Mouse (Mus musculus) MEL (cell line): ENCODE results near the gene Atg5. TPM values are rescaled to one million over a fixed set of nuclear protein-coding genes. Genes with fewer than 3 reads are reported as not detected.
"Not testable (repeated sequence)": the region's sequence is repeated elsewhere in the genome, so short reads cannot be mapped to it uniquely, and the experiment has no call there.

ENCODE experiments used
- DNase-seq: peaks from one replicate; pipeline ENCODE4 v3.0.0; 2011; ENCODE audit warnings: low read depth, low spot score
- H3K27ac ChIP-seq: 2 replicates; pipeline ENCODE4 v1.5.1; 2012; ENCODE audit warnings: low read depth, mild to moderate bottlenecking, control low read depth, low read length, moderate library complexity; ENCODE audit not compliant: control insufficient read depth
- H3K27me3 ChIP-seq, 2 experiments: fragments of 150-350 bp in 1 of 2; sonication (generic) in 1 of 2; 2 replicates each; pipeline ENCODE4 v1.6.1; 2012; ENCODE audit warnings: low read length in 2 of 2, mild to moderate bottlenecking in 2 of 2, improper control_type of control experiment in 1 of 2, moderate library complexity in 1 of 2; ENCODE audit not compliant: insufficient read depth in 2 of 2, control insufficient read depth in 1 of 2
- H3K36me3 ChIP-seq, 2 experiments: 2 replicates each; pipeline ENCODE4 v1.6.1; 2012 to 2014; ENCODE audit warnings: low read length in 2 of 2, improper control_type of control experiment in 1 of 2, inconsistent platforms in 1 of 2, mild to moderate bottlenecking in 1 of 2; ENCODE audit not compliant: insufficient read depth in 2 of 2, control insufficient read depth in 1 of 2
- H3K4me1 ChIP-seq, 2 experiments: fragments of 150-350 bp in 1 of 2; sonication (generic) in 1 of 2; 2 replicates each; pipeline ENCODE4 v1.6.1; 2012; ENCODE audit warnings: low read length in 2 of 2, improper control_type of control experiment in 1 of 2, mild to moderate bottlenecking in 1 of 2; ENCODE audit not compliant: insufficient read depth in 2 of 2, control insufficient read depth in 1 of 2
- H3K4me3 ChIP-seq, 2 experiments: fragments of 150-350 bp in 1 of 2; sonication (generic) in 1 of 2; 2 replicates each; pipeline ENCODE4 v1.5.1; 2012; ENCODE audit warnings: low read depth in 2 of 2, low read length in 2 of 2, mild to moderate bottlenecking in 2 of 2, moderate library complexity in 2 of 2, control low read depth in 1 of 2, improper control_type of control experiment in 1 of 2; ENCODE audit not compliant: control insufficient read depth in 1 of 2, insufficient read depth in 1 of 2
- H3K79me2 ChIP-seq: 2 replicates; pipeline ENCODE4 v1.6.1; 2012; ENCODE audit warnings: mild to moderate bottlenecking, low read length, moderate library complexity; ENCODE audit not compliant: control insufficient read depth, poor library complexity, insufficient read depth
- H3K9ac ChIP-seq: 2 replicates; pipeline ENCODE4 v1.6.1; 2012; ENCODE audit warnings: low read depth, mild to moderate bottlenecking, control low read depth, low read length, moderate library complexity; ENCODE audit not compliant: control insufficient read depth, poor library complexity, severe bottlenecking
- H3K9me3 ChIP-seq: fragments of 150-350 bp; sonication (generic); replicated peaks from 2 replicates; pipeline ENCODE4 v1.6.1; 2012; ENCODE audit warnings: mild to moderate bottlenecking, low read length, improper control_type of control experiment, moderate library complexity; ENCODE audit not compliant: insufficient read depth
- BHLHE40 ChIP-seq: IDR thresholded peaks from 2 replicates; pipeline ENCODE4 v1.6.1; 2012; ENCODE audit warnings: low read depth, mild to moderate bottlenecking, inconsistent platforms, low read length, improper control_type of control experiment, borderline replicate concordance
- CHD2 ChIP-seq: IDR thresholded peaks from 2 replicates; pipeline ENCODE4 v1.6.1; 2011; ENCODE audit warnings: low read length, improper control_type of control experiment
- CTCF ChIP-seq, 3 experiments: IDR thresholded peaks in 2 of 3; conservative IDR thresholded peaks in 1 of 3; 2 replicates each; pipeline ENCODE4 v1.5.1; 2011 to 2012; ENCODE audit warnings: low read length in 3 of 3, low read depth in 2 of 3, mild to moderate bottlenecking in 2 of 3, improper control_type of control experiment in 1 of 3, inconsistent platforms in 1 of 3, mixed read lengths in 1 of 3, moderate library complexity in 1 of 3; ENCODE audit not compliant: control insufficient read depth in 1 of 3, insufficient read depth in 1 of 3, poor library complexity in 1 of 3, severe bottlenecking in 1 of 3
- EP300 ChIP-seq, 2 experiments: IDR thresholded peaks; 2 replicates each; pipeline ENCODE4 v1.6.1; 2011; ENCODE audit warnings: improper control_type of control experiment in 2 of 2, low read length in 2 of 2, low read depth in 1 of 2, mild to moderate bottlenecking in 1 of 2
- GATA1 ChIP-seq: IDR thresholded peaks from 2 replicates; pipeline ENCODE4 v1.6.1; 2011; ENCODE audit warnings: low read depth, low read length, improper control_type of control experiment
- JUND ChIP-seq: IDR thresholded peaks from 2 replicates; pipeline ENCODE4 v1.6.1; 2011; ENCODE audit warnings: low read depth, mild to moderate bottlenecking, improper control_type of control experiment, low read length
- MAFK ChIP-seq: IDR thresholded peaks from 2 replicates; pipeline ENCODE4 v1.6.1; 2011; ENCODE audit warnings: low read depth, mild to moderate bottlenecking, low read length, improper control_type of control experiment, borderline replicate concordance
- MAX ChIP-seq: IDR thresholded peaks from 2 replicates; pipeline ENCODE4 v1.6.1; 2011; ENCODE audit warnings: low read length, improper control_type of control experiment
- MAZ ChIP-seq: IDR thresholded peaks from 2 replicates; pipeline ENCODE4 v1.6.1; 2012; ENCODE audit warnings: low read depth, mild to moderate bottlenecking, inconsistent platforms, low read length, improper control_type of control experiment
- MXI1 ChIP-seq: IDR thresholded peaks from 2 replicates; pipeline ENCODE4 v1.6.1; 2011; ENCODE audit warnings: mild to moderate bottlenecking, low read depth, low read length, improper control_type of control experiment
- NELFE ChIP-seq: IDR thresholded peaks from 2 replicates; pipeline ENCODE4 v1.6.1; 2011; ENCODE audit warnings: low read depth, low read length, improper control_type of control experiment
- NRF1 ChIP-seq: IDR thresholded peaks from 2 replicates; pipeline ENCODE4 v1.6.1; 2014; ENCODE audit warnings: low read depth, mild to moderate bottlenecking, inconsistent platforms, low read length, improper control_type of control experiment, moderate library complexity; ENCODE audit not compliant: poor library complexity, insufficient read depth, severe bottlenecking
- POLR2AphosphoS2 ChIP-seq: IDR thresholded peaks from 2 replicates; pipeline ENCODE4 v1.6.1; 2011; ENCODE audit warnings: low read length, improper control_type of control experiment
- RCOR1 ChIP-seq: IDR thresholded peaks from 2 replicates; pipeline ENCODE4 v1.6.1; 2012; ENCODE audit warnings: low read depth, mild to moderate bottlenecking, inconsistent platforms, low read length, improper control_type of control experiment
- TAL1 ChIP-seq: IDR thresholded peaks from 2 replicates; pipeline ENCODE4 v1.6.1; 2012; ENCODE audit warnings: mild to moderate bottlenecking, inconsistent platforms, low read length, moderate library complexity, mixed read lengths
- TBP ChIP-seq: IDR thresholded peaks from 2 replicates; pipeline ENCODE4 v1.8.0; 2011; ENCODE audit warnings: low read depth, low read length, improper control_type of control experiment
- ZNF384 ChIP-seq: IDR thresholded peaks from 2 replicates; pipeline ENCODE4 v1.6.1; 2012; ENCODE audit warnings: low read depth, mild to moderate bottlenecking, inconsistent platforms, low read length, improper control_type of control experiment
- polyA plus RNA-seq, 2 experiments: library from polyadenylated mRNA; stranded (reverse) in 1 of 2; unstranded in 1 of 2; fragments of >175 nt in 1 of 2; fragments of >200 nt in 1 of 2; gene quantifications; 2 replicates each; pipeline versions ENCODE4 v1.2.1 to v1.2.4; 2012; ENCODE audit warnings: low replicate concordance in 2 of 2, low read depth in 1 of 2; ENCODE audit not compliant: insufficient read length in 2 of 2, insufficient read depth in 1 of 2, missing spikeins in 1 of 2
- total RNA-seq: library from RNA; depleted of rRNA; stranded (reverse); fragments of 300-350 nt; gene quantifications from 2 replicates; pipeline ENCODE4 v1.2.3, GENCODE M21; 2012

The Atg5 gene
- total and polyA plus RNA-seq, 3 experiments: 28.8 to 30.2 TPM; not detected in 1

DNA sequence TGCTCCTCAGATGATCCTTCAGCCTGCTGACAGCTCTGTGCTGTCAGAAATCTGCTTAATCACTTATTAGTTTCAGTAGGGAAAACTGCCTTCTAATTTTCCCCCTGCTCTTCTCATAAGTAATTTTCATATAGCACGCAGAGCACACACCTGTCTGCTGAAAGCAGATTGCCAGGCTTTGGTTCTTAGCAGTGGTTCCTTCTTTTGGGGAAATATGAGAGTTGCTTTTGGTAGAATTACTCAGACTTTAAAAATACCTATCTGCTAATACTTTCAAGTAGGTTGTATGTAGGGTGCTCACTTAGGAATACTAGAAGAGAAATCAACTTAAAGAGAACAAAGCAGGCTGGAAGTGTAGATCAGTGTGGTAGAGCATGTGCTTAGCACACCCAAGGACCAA lies 62.6 kb downstream of the Atg5 start:
- TF ChIP-seq TAL1 (no peak), GATA1 (no peak), BHLHE40 (no peak), ZNF384 (no peak), TBP (no peak), MAZ (no peak), POLR2AphosphoS2 (no peak), NRF1 (no peak)
- H3K27me3 ChIP-seq: no peaks in the 10 kb centered on the region
- no peak overlapping the region for H3K9ac ChIP-seq
- H3K4me1 ChIP-seq: peaks cover 2 to 8% of the 10 kb centered on the region in 2 experiments; a peak in 3 of 4 replicates
- peaks cover 0 to 8% of the 10 kb centered on the region in 2 experiments for H3K36me3 ChIP-seq
- no peaks in the 10 kb centered on the region for H3K9me3 ChIP-seq
- no peak overlapping the region for H3K27ac ChIP-seq
- no peak for DNase-seq
- H3K4me3 ChIP-seq: no peak overlapping the region
- H3K79me2 ChIP-seq: no peaks in the 10 kb centered on the region

DNA sequence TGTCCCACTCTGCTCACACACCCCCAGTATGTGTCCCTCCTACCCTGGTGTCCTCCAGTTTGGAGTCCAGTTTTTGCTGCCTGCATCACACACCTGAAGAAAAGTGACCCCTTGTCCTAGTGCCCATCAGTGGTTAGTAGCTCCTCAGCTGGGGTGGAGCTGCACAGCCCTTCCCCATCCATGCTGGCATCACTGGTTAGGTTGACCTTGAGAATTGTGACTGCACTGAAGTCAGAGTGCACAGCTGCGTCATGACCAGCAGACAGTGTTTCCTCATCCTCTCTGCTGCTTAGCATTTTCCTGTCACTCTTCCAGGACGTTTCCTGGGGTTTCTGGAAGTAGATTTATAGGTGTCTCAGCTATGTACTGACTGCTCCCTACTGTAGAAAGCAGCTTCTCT lies 63.3 kb downstream of the Atg5 start:
- no peak overlapping the region for H3K4me3 ChIP-seq

DNA sequence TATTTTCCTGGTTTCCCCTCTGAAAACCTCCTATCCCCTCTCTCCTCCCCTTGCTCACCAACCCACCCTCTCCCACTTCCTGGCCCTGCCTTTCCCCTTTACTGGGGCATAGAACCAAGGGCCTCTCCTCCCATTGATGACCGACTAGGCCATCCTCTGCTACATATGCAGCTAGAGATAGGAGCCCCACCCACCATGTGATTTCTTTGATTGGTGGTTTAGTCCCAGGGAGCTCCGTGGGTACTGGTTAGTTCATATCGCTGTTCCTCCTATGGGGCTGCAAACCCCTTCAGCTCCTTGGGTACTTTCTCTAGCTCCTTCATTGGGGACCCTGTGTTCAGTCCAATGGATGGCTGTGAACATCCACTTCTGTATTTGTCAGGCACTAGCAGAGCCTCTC lies 64.5 kb downstream of the Atg5 start:
- Histone ChIP-seq H3K4me1 (peaks cover 8 to 22% of the 10 kb centered on the region in 2 experiments), H3K36me3 (peaks cover 0 to 22% of the 10 kb centered on the region in 2 experiments)
- H3K79me2 ChIP-seq, H3K9me3 ChIP-seq, H3K27me3 ChIP-seq, H3K4me3 ChIP-seq, H3K9ac ChIP-seq, H3K27ac ChIP-seq: not testable (repeated sequence)
- peak; percentile 41 for DNase-seq
- 0 out of 4 replicates have a peak, but pooled peaks of 1 of the 2 experiments have one; percentile 10 for TF ChIP-seq EP300 (IDR thresholded peaks at IDR 0.05; ENCODE audit: low read depth in 1 of 2, low read length in 2 of 2)

More for the DNA sequence above, 63.3 kb downstream of the Atg5 start:
- peaks cover 3 to 15% of the 10 kb centered on the region in 2 experiments; a peak in 3 of 4 replicates for H3K4me1 ChIP-seq
- no peak for DNase-seq
- no peaks in the 10 kb centered on the region for H3K9me3 ChIP-seq
- TF ChIP-seq MAX (no peak), CHD2 (no peak), NELFE (no peak), MXI1 (no peak), BHLHE40 (no peak), CTCF (IDR thresholded peaks at IDR 0.05 in 2 of 3, conservative IDR thresholded peaks at IDR 0.05 in 1 of 3; ENCODE audit: control insufficient read depth in 1 of 3, insufficient read depth in 1 of 3, low read depth in 2 of 3, low read length in 3 of 3, poor library complexity in 1 of 3, severe bottlenecking in 1 of 3) (no peak), RCOR1 (no peak), JUND (no peak), NRF1 (no peak), MAFK (no peak), ZNF384 (no peak)
- no peaks in the 10 kb centered on the region for H3K27me3 ChIP-seq
- no peaks in the 10 kb centered on the region for H3K79me2 ChIP-seq
- H3K27ac ChIP-seq: no peak overlapping the region
- H3K36me3 ChIP-seq: peaks cover 0 to 14% of the 10 kb centered on the region in 2 experiments
- no peak overlapping the region for H3K9ac ChIP-seq
